Mouse (Mus musculus) midbrain, embryonic 12.5 days (tissue): ENCODE measurements around the gene Pkd1l2. TPM values are rescaled to one million over a fixed set of nuclear protein-coding genes. Genes with fewer than 3 reads are reported as not detected.

Source experiments
- ATAC-seq: fragments of 200-750 bp; cut with Nextera tagmentation; 2 replicates; pipeline ENCODE4 v1.8.0; 2017; ENCODE audit warnings: low read depth, moderate TSS enrichment, moderate library complexity; ENCODE audit not compliant: low FRiP score
- H3K27ac ChIP-seq: fragments of 300-500 bp; sonication (generic); replicated peaks from 2 replicates; pipeline ENCODE4 v1.5.1; 2016; ENCODE audit warnings: mild to moderate bottlenecking
- H3K27me3 ChIP-seq: fragments of 300-500 bp; sonication (generic); 2 replicates; pipeline ENCODE4 v1.6.1; 2016; ENCODE audit warnings: mild to moderate bottlenecking
- H3K36me3 ChIP-seq: fragments of 300-500 bp; sonication (generic); 2 replicates; pipeline ENCODE4 v1.6.1; 2016
- H3K4me1 ChIP-seq: fragments of 300-500 bp; sonication (generic); 2 replicates; pipeline ENCODE4 v1.6.1; 2016
- H3K4me2 ChIP-seq: fragments of 300-500 bp; sonication (generic); replicated peaks from 2 replicates; pipeline ENCODE4 v1.6.1; 2016; ENCODE audit warnings: mild to moderate bottlenecking, moderate library complexity
- H3K4me3 ChIP-seq: fragments of 300-500 bp; sonication (generic); 2 replicates; pipeline ENCODE4 v1.5.1; 2016; ENCODE audit warnings: mild to moderate bottlenecking
- H3K9ac ChIP-seq: fragments of 300-500 bp; sonication (generic); replicated peaks from 2 replicates; pipeline ENCODE4 v1.6.1; 2016; ENCODE audit warnings: mild to moderate bottlenecking, moderate library complexity
- H3K9me3 ChIP-seq: fragments of 300-500 bp; sonication (generic); 2 replicates; pipeline ENCODE4 v1.6.1; 2016; ENCODE audit warnings: mild to moderate bottlenecking
- WGBS: fragments of 180-500 bp; shearing (Covaris S2); methylation state at CpG from one replicate; pipeline ENCODE4 v1.1.7; 2016; 5-methylcytosine and 5-hydroxymethylcytosine counted together
- polyA plus RNA-seq: library from polyadenylated mRNA; unstranded; fragments of >200 nt; fragmentation: Nextera tagmentation; extraction: Ambion mirVana; gene quantifications from 2 replicates; pipeline ENCODE4 v1.2.1, GENCODE M21; 2016

Pkd1l2 gene
- polyA plus RNA-seq, 1 experiment from 2014 or later: not detected

GRCm38 (mm10) chr8:117109801-117110390, 27.6 kb upstream of the Pkd1l2 start:
- Histone ChIP-seq H3K4me1 (no peaks in the 10 kb centered on the region), H3K9me3 (no peaks in the 10 kb centered on the region), H3K9ac (no peak overlapping the region), H3K27me3 (no peaks in the 10 kb centered on the region), H3K4me2 (no peak overlapping the region), H3K4me3 (no peak overlapping the region), H3K36me3 (no peaks in the 10 kb centered on the region), H3K27ac (no peak overlapping the region)
- 56% methylated on average over 16 of the region's 16 CpGs for WGBS
- no peak for ATAC-seq

- no peak for ATAC-seq
- Histone ChIP-seq H3K9ac (no peak overlapping the region), H3K4me1 (no peaks in the 10 kb centered on the region), H3K27me3 (no peaks in the 10 kb centered on the region), H3K36me3 (no peaks in the 10 kb centered on the region), H3K4me3 (no peak overlapping the region), H3K4me2 (no peak overlapping the region), H3K27ac (no peak overlapping the region), H3K9me3 (no peaks in the 10 kb centered on the region)
- 91% methylated on average over 19 of the region's 19 CpGs for WGBS
These were observed 26.9 kb upstream of the Pkd1l2 start for GRCm38 (mm10) chr8:117109018-117109711.

GRCm38 (mm10) chr8:117107533-117107932, 25.3 kb upstream of the Pkd1l2 start:
- Histone ChIP-seq H3K27ac (no peak overlapping the region), H3K4me1 (no peaks in the 10 kb centered on the region), H3K36me3 (no peaks in the 10 kb centered on the region), H3K27me3 (no peaks in the 10 kb centered on the region), H3K4me3 (no peak overlapping the region), H3K9me3 (no peaks in the 10 kb centered on the region), H3K4me2 (no peak overlapping the region), H3K9ac (no peak overlapping the region)
- WGBS: 16% methylated on average over 9 of the region's 9 CpGs
- ATAC-seq: no peak

- 0 out of 2 replicates have a peak, but pooled peaks cover 3% of the 10 kb centered on the region for H3K4me1 ChIP-seq
- no peak overlapping the region for H3K4me3 ChIP-seq
- no peak overlapping the region for H3K4me2 ChIP-seq
- H3K27ac ChIP-seq: no peak overlapping the region
- H3K9me3 ChIP-seq: no peaks in the 10 kb centered on the region
- no peak for ATAC-seq
- WGBS: 57% methylated on average over 11 of the region's 11 CpGs
- no peak overlapping the region for H3K9ac ChIP-seq
- no peaks in the 10 kb centered on the region for H3K36me3 ChIP-seq
- H3K27me3 ChIP-seq: no peaks in the 10 kb centered on the region; the same call in 1 of the 2 replicates
These were observed 15.4 kb upstream of the Pkd1l2 start for GRCm38 (mm10) chr8:117097564-117098191.

- no peak overlapping the region for H3K27ac ChIP-seq
- no peaks in the 10 kb centered on the region for H3K9me3 ChIP-seq
- no peak for ATAC-seq
- H3K9ac ChIP-seq: no peak overlapping the region
- 76% methylated on average over 10 of the region's 10 CpGs for WGBS
- no peak overlapping the region for H3K4me3 ChIP-seq
- H3K27me3 ChIP-seq: no peaks in the 10 kb centered on the region; the same call in 1 of the 2 replicates
- H3K36me3 ChIP-seq: no peaks in the 10 kb centered on the region
- H3K4me2 ChIP-seq: no peak overlapping the region
- H3K4me1 ChIP-seq: 0 out of 2 replicates have a peak, but pooled peaks cover 3% of the 10 kb centered on the region
These were observed 14.9 kb upstream of the Pkd1l2 start for GRCm38 (mm10) chr8:117097051-117097563.

- Histone ChIP-seq H3K9ac (no peak within 1 kb of the TSS), H3K4me1 (0 out of 2 replicates have a peak, but pooled peaks cover 3% of the 10 kb centered on the region), H3K36me3 (no peaks in the 10 kb centered on the region), H3K4me2 (no peak within 1 kb of the TSS), H3K27me3 (no peaks in the 10 kb centered on the region; the same call in 1 of the 2 replicates), H3K9me3 (no peaks in the 10 kb centered on the region), H3K4me3 (no peak within 1 kb of the TSS), H3K27ac (no peak within 1 kb of the TSS)
- WGBS: 59% methylated on average over 12 of the region's 12 CpGs
- no peak for ATAC-seq
These were observed 13.4 kb upstream of the Pkd1l2 start, which contains the start of gene Bco1 for GRCm38 (mm10) chr8:117095647-117096046. Gene Bco1, plus strand, starts transcription at chr8:117095854.

- ATAC-seq: no peak
- H3K4me2 ChIP-seq: no peak overlapping the region
- H3K27ac ChIP-seq: no peak overlapping the region
- no peaks in the 10 kb centered on the region for H3K36me3 ChIP-seq
- H3K27me3 ChIP-seq: no peaks in the 10 kb centered on the region; the same call in 1 of the 2 replicates
- H3K4me1 ChIP-seq: 0 out of 2 replicates have a peak, but pooled peaks cover 3% of the 10 kb centered on the region
- 68% methylated on average over 5 of the region's 5 CpGs for WGBS
- no peak overlapping the region for H3K4me3 ChIP-seq
- H3K9ac ChIP-seq: no peak overlapping the region
- no peaks in the 10 kb centered on the region for H3K9me3 ChIP-seq
These were observed 11.8 kb upstream of the Pkd1l2 start for GRCm38 (mm10) chr8:117094053-117094452.

GRCm38 (mm10) chr8:117089802-117090201, 7.6 kb upstream of the Pkd1l2 start:
- Histone ChIP-seq H3K27ac (no peak overlapping the region), H3K4me1 (no peaks in the 10 kb centered on the region), H3K4me3 (no peak overlapping the region), H3K36me3 (no peaks in the 10 kb centered on the region), H3K9me3 (no peaks in the 10 kb centered on the region), H3K4me2 (no peak overlapping the region), H3K27me3 (no peaks in the 10 kb centered on the region), H3K9ac (no peak overlapping the region)
- ATAC-seq: no peak
- WGBS: 91% methylated on average over 4 of the region's 4 CpGs

- Histone ChIP-seq H3K27ac (no peak overlapping the region), H3K4me1 (no peaks in the 10 kb centered on the region), H3K4me3 (no peak overlapping the region), H3K4me2 (no peak overlapping the region), H3K9me3 (no peaks in the 10 kb centered on the region), H3K9ac (no peak overlapping the region), H3K36me3 (no peaks in the 10 kb centered on the region), H3K27me3 (no peaks in the 10 kb centered on the region)
- ATAC-seq: no peak
These were observed 4.8 kb upstream of the Pkd1l2 start for GRCm38 (mm10) chr8:117087036-117087435.

GRCm38 (mm10) chr8:117085521-117085920, 3.3 kb upstream of the Pkd1l2 start:
- 66% methylated on average over 8 of the region's 8 CpGs for WGBS
- H3K27me3 ChIP-seq: no peaks in the 10 kb centered on the region
- no peak overlapping the region for H3K4me3 ChIP-seq
- H3K36me3 ChIP-seq: no peaks in the 10 kb centered on the region
- no peak overlapping the region for H3K9ac ChIP-seq
- no peaks in the 10 kb centered on the region for H3K4me1 ChIP-seq
- no peak overlapping the region for H3K27ac ChIP-seq
- ATAC-seq: no peak
- H3K4me2 ChIP-seq: no peak overlapping the region
- H3K9me3 ChIP-seq: no peaks in the 10 kb centered on the region

GRCm38 (mm10) chr8:117082947-117083559, 804 bp upstream of the Pkd1l2 start:
- WGBS: 80% methylated on average over 9 of the region's 9 CpGs
- Histone ChIP-seq H3K4me2 (no peak overlapping the region), H3K27me3 (no peaks in the 10 kb centered on the region), H3K4me3 (no peak overlapping the region), H3K9me3 (no peaks in the 10 kb centered on the region), H3K9ac (no peak overlapping the region), H3K36me3 (no peaks in the 10 kb centered on the region), H3K27ac (no peak overlapping the region), H3K4me1 (no peaks in the 10 kb centered on the region)
- no peak for ATAC-seq

- no peak for ATAC-seq
- H3K27me3 ChIP-seq: no peaks in the 10 kb centered on the region
- H3K4me2 ChIP-seq: no peak overlapping the region
- H3K36me3 ChIP-seq: no peaks in the 10 kb centered on the region
- H3K9ac ChIP-seq: no peak overlapping the region
- H3K4me3 ChIP-seq: no peak overlapping the region
- H3K9me3 ChIP-seq: no peaks in the 10 kb centered on the region
- no peak overlapping the region for H3K27ac ChIP-seq
- 91% methylated on average over 14 of the region's 14 CpGs for WGBS
- H3K4me1 ChIP-seq: no peaks in the 10 kb centered on the region
These were observed 2.6 kb downstream of the Pkd1l2 start for GRCm38 (mm10) chr8:117079652-117080051.
